Mouse (Mus musculus) ES-E14 (cell line): ENCODE results near the gene Fcgr1.

Source experiments
- CHD2 ChIP-seq: IDR thresholded peaks from 2 replicates; pipeline ENCODE4 v1.6.1; 2014; ENCODE audit warnings: mild to moderate bottlenecking, low read depth, low read length, inconsistent platforms
- HCFC1 ChIP-seq: IDR thresholded peaks from 2 replicates; pipeline ENCODE4 v1.6.1; 2012; ENCODE audit warnings: low read length, inconsistent platforms, borderline replicate concordance; ENCODE audit not compliant: insufficient read depth
- MAFK ChIP-seq: IDR thresholded peaks from 2 replicates; pipeline ENCODE4 v1.6.1; 2014; ENCODE audit warnings: mild to moderate bottlenecking, low read depth, low read length, inconsistent platforms; ENCODE audit not compliant: insufficient read depth
- ZC3H11A ChIP-seq: IDR thresholded peaks from 2 replicates; pipeline ENCODE4 v1.6.1; 2012; ENCODE audit warnings: low read depth, mild to moderate bottlenecking, inconsistent platforms, low read length, borderline replicate concordance
- ZNF384 ChIP-seq: IDR thresholded peaks from 2 replicates; pipeline ENCODE4 v1.6.1; 2012; ENCODE audit warnings: low read depth, low read length, inconsistent platforms

DNA sequence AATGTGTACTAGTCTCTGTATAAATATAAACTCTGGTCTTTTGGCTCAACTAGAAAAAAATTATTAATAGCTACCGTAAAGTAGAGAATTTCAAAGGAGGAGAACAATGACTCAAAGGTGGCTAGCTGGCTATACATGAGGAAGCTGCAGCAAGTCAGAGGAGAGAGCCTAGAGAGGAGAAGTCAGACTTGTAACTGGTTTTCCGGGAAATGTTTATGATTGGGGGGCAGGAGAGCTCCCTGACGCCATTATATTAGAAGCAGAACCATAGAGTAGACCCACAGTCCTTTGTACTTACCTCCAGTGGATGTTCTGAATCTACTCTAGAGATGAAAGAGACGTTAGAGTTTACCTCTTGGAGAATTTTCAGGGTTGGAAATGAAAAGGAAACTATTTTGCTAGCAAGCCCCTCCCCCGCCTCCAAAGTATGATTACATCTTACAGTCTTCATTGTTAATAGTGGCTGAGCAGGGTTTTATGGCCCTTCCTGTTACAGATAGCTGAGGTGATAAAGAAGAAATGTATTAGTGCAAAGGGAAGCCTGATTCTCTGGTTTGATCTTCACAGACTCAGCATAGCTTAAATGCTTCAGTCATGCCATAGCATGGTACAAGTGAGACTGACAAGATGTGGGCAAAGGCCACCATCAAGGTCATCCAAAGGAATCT lies 37.7 kb downstream of the Fcgr1 start:
- TF ChIP-seq ZNF384 (no peak), HCFC1 (no peak), MAFK (no peak), CHD2 (no peak), ZC3H11A (no peak)
